8 mouse cellular contexts compared by ENCODE assay signal in the genomic region with DNA sequence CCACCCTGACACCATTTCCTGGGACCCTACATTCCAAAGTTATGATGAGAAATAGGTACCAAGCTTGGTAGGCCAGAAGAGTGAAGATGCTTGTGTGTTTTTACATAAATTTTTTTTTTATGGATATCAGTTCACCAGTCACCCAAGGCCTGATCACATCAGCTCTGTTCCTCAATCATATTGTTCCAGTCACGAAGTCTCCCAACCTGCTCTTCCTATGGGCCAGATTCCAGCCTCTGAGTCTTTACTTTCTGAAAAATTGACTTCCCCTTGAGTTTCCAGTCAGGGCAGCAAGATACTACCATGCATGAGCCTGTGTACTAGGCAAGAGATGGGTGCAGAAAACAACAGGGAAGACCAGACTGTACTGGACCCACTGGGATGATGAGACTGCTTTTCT. TPM values are rescaled to one million over a fixed set of nuclear protein-coding genes. Genes with fewer than 3 reads are reported as not detected.
A peak's percentile ranks its signal among the peaks of the same experiment; 100 is the strongest.
DNase-seq lines count a peak whose midpoint lies in the region; ATAC-seq and TF ChIP-seq lines count a peak whose summit lies in the region.

Hnrnpm (minus strand) TSS at position 101 of the 400 bp plus-strand sequence.

- no peak for DNase-seq in heart, adult 2 months
- no peak for DNase-seq in heart, adult 11 months
- no peak for DNase-seq in adrenal gland, postnatal 10 days
- no peak for DNase-seq in gastrocnemius, adult 8-10 months (ENCODE audit: low spot score in 2 of 2)
- no peak for DNase-seq in right cerebral cortex, postnatal 4 days
- DNase-seq in frontal cortex, postnatal 36 days (ENCODE audit: low spot score in 2 of 2) = no peak

- no peaks in the 10 kb centered on the region for H3K27me3 ChIP-seq in heart, adult 2 months (ENCODE audit: control insufficient read depth, insufficient read depth, low read length)
- no peaks in the 10 kb centered on the region for H3K27me3 ChIP-seq in megakaryocyte, embryonic 14.5 days (replicated peaks)

- H3K4me1 ChIP-seq in heart, adult 2 months (ENCODE audit: control insufficient read depth, insufficient read depth, low read length) = peaks cover 11% of the 10 kb centered on the region
- H3K4me1 ChIP-seq in megakaryocyte, embryonic 14.5 days = peaks cover 40% of the 10 kb centered on the region

- intact Hi-C loops in heart, adult 2 months (cut with DNase I) = loop anchor here (2.0 kb wide), 1 partner anchor 32 kb away; the partner anchor contains the start of gene March2

- peak within 1 kb of the TSS; percentile 70 for H3K4me3 ChIP-seq in heart, adult 2 months
- H3K4me3 ChIP-seq in megakaryocyte, embryonic 14.5 days (replicated peaks) = peak within 1 kb of the TSS; percentile 93

- no peak for TF ChIP-seq CTCF in heart, adult 2 months (IDR thresholded peaks at IDR 0.05)

- peak within 1 kb of the TSS; percentile 70 for H3K27ac ChIP-seq in heart, adult 2 months

- H3K9ac ChIP-seq in heart, adult 2 months (ENCODE audit: low read depth, low read length) = no peak within 1 kb of the TSS; the same call in 1 of the 2 replicates

- no peak for TF ChIP-seq EP300 in heart, adult 2 months (IDR thresholded peaks at IDR 0.05; ENCODE audit: insufficient read depth, low read depth, low read length)

- 73% methylated on average over 1 of the region's 1 CpGs for WGBS in heart, adult 2 months

- peaks cover 1% of the 10 kb centered on the region; the same call in 1 of the 2 replicates for H3K79me2 ChIP-seq in heart, adult 2 months (replicated peaks; ENCODE audit: control insufficient read depth, insufficient read depth, low read length)

- no peak for TF ChIP-seq POLR2A in heart, adult 2 months (IDR thresholded peaks at IDR 0.05; ENCODE audit: insufficient read depth, low read depth, low read length)

- H3K36me3 ChIP-seq in heart, adult 2 months (ENCODE audit: control insufficient read depth, insufficient read depth, low read length) = peaks cover 26% of the 10 kb centered on the region
- H3K36me3 ChIP-seq in megakaryocyte, embryonic 14.5 days (replicated peaks; ENCODE audit: low read length) = peaks cover 61% of the 10 kb centered on the region

- no peaks in the 10 kb centered on the region for H3K9me3 ChIP-seq in megakaryocyte, embryonic 14.5 days

- no peak for ATAC-seq in inflammation-experienced regulatory T-cells, adult 6 months

RNA-seq across cellular contexts. Expression of gene Hnrnpm, which starts in this region (rescaled TPM):
- total RNA-seq in heart, adult 2 months (2021) = 10 to 100 TPM; 87.9 to 89.9 TPM
- 36.2 and 51.2 TPM in 2 replicates for polyA plus RNA-seq in heart, adult 2 months (2012; rRNA removed)
- total RNA-seq in adrenal gland, postnatal 10 days (2021) = 100 to 1,000 TPM; 148 to 172 TPM
- 10 to 100 TPM; 37.6 to 69.2 (median 57.2) TPM for total RNA-seq in gastrocnemius, adult 8-10 months (2022)
- 100 to 1,000 TPM; 269 to 417 (median 346) TPM for polyA plus RNA-seq in inflammation-experienced regulatory T-cells, adult 6 months (2017; shearing (Covaris generic))
- 70.4 and 414 TPM in 2 replicates for polyA plus RNA-seq in megakaryocyte, embryonic 14.5 days (2012; ENCODE audit: insufficient read depth, low replicate concordance)
